Mouse (Mus musculus) gastrocnemius, adult 2 months (tissue): ENCODE measurements at regions not wholly inside any gene's neighbourhood (a gene's known extent, or its start where the extent isn't known, plus 50 kb on each side); places are given as distances from the start of the nearest gene placed in this dataset.

ENCODE experiments used
- DNase-seq: peaks from one replicate; pipeline ENCODE4 v3.0.0; 2022
- H3K27ac ChIP-seq: fragments of 200-600 bp; 2 replicates; pipeline ENCODE4 v1.8.1; 2022; ENCODE audit warnings: mild to moderate bottlenecking
- H3K4me3 ChIP-seq: fragments of 200-600 bp; 2 replicates; pipeline ENCODE4 v1.8.1; 2022; ENCODE audit warnings: mild to moderate bottlenecking, moderate library complexity
- CTCF ChIP-seq: fragments of 200-600 bp; IDR thresholded peaks from 2 replicates; pipeline ENCODE4 v1.8.1; 2022; ENCODE audit warnings: antibody characterized with exemption, mild to moderate bottlenecking, moderate library complexity
- intact Hi-C: fragments of 180-260 bp; cut with DNase I; formaldehyde crosslinking; loops from one replicate; pipeline ENCODE4 v1.15.1; 2025

GRCm38 (mm10) chr13:90777123-90777951 is 127.8 kb downstream of the Atp6ap1l start:
- intact Hi-C loops: no loop called here
- H3K4me3 ChIP-seq: no peak overlapping the region
- TF ChIP-seq CTCF: no peak
- no peak for DNase-seq
- no peak overlapping the region for H3K27ac ChIP-seq

GRCm38 (mm10) chr13:90762154-90762553 is 143.0 kb downstream of the Atp6ap1l start:
- intact Hi-C loops: no loop called here
- no peak for DNase-seq
- TF ChIP-seq CTCF: no peak
- no peak overlapping the region for H3K4me3 ChIP-seq
- H3K27ac ChIP-seq: no peak overlapping the region

DNA sequence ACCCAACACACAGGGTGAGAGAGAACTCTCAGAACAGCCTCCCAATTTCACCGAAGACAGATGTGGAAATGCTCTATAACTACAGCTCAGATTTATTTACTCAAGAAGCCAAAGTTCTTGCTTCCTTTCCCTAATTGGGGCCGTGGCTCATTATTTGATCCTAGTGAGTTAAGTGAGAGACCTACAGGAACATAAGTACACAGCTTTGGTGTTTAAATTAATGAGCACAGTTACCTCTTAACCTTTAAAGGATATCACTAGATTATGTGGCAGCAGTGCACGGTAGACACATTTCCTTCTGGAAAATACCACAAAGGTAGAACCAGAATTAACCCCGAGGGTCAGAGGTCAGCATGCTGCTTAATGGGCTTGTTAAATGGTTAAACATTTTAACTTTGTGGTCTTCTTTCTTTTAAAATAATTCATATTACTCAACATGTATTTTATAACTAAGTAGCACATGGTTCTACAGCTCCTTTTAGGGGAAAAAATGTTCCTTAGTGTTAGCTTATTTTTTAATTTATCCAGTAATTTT is 144.6 kb downstream of the Atp6ap1l start:
- Histone ChIP-seq H3K4me3 (no peak overlapping the region), H3K27ac (no peak overlapping the region)
- intact Hi-C loops: no loop called here
- no peak for TF ChIP-seq CTCF
- DNase-seq: no peak

- intact Hi-C loops: no loop called here
- Histone ChIP-seq H3K27ac (no peak overlapping the region), H3K4me3 (no peak overlapping the region)
- no peak for TF ChIP-seq CTCF
- DNase-seq: no peak
These were observed 150.7 kb downstream of the Atp6ap1l start for GRCm38 (mm10) chr13:90754451-90754850.

DNA sequence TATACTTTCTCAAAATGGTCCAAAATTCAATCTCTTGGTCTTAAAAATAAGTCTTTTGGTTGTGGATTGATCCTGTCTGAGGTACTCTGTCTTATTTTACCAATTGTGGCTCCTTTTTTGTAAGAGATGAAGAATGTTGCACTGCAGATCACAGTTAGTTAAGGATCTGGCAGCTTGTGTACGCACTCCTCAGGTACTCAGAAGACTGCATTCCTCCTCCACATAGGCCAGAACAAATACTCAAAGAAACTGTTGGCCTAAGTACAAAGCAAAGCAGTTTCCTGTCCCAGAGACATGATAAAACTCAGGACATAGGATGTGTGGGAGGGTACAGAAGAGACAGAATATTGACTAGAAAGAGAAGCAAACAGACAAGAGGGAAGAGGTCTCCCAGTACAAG is 155.4 kb downstream of the Atp6ap1l start:
- no peak for TF ChIP-seq CTCF
- no peak overlapping the region for H3K27ac ChIP-seq
- intact Hi-C loops: no loop called here
- no peak for DNase-seq
- H3K4me3 ChIP-seq: no peak overlapping the region

- H3K27ac ChIP-seq: no peak overlapping the region; the same call in 1 of the 2 replicates
- intact Hi-C loops: no loop called here
- DNase-seq: no peak
- no peak overlapping the region for H3K4me3 ChIP-seq
- no peak for TF ChIP-seq CTCF
These were observed 160.1 kb downstream of the Atp6ap1l start for GRCm38 (mm10) chr13:90745063-90745462.

DNA sequence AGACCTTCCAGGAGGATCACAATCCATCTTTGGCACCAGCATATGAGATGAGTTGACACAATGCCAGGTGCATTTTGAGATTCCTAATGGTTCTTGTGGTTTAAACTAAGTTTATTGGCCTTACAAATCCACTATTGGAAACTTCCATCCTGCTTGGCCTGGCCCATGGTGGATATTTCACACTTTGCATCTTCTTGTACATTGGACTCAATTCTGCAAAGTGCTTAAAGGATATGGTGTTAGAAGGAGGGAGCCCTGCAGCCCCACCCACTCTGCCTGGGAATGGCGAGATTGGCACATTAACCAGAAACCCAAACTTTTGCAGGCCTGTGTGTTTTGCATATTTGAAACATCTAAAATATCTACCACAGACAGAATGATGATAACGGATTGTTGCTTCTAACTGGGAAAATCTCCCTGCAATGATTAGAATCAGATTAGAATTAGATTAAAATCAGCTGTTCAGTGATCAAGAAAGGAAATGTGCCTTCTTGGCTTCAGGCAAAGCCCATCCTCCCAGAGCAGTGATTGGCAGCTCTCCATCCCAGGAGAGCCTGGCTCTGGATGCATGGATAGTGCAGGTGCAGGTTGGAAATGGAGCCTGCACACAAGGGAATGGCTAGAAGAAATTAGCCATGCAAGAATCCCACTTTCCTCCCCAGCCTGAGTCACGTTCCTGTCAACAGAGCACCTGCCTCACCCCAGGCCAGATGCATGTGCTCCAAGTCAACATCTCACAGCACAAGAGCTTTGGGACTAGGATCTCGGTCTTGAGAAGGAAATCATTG is 162.3 kb downstream of the Atp6ap1l start:
- DNase-seq: peak; percentile 15
- no peak for TF ChIP-seq CTCF
- intact Hi-C loops: no loop called here
- no peak overlapping the region for H3K27ac ChIP-seq
- no peak overlapping the region for H3K4me3 ChIP-seq

GRCm38 (mm10) chr13:90739797-90740196 is 165.4 kb downstream of the Atp6ap1l start:
- intact Hi-C loops: no loop called here
- H3K27ac ChIP-seq: no peak overlapping the region
- no peak for TF ChIP-seq CTCF
- no peak overlapping the region for H3K4me3 ChIP-seq
- DNase-seq: no peak

- no peak for TF ChIP-seq CTCF
- no peak for DNase-seq
- no peak overlapping the region for H3K27ac ChIP-seq
- intact Hi-C loops: no loop called here
- no peak overlapping the region for H3K4me3 ChIP-seq
These were observed 166.6 kb downstream of the Atp6ap1l start for GRCm38 (mm10) chr13:90738513-90738912.

- no peak overlapping the region for H3K4me3 ChIP-seq
- no peak for TF ChIP-seq CTCF
- intact Hi-C loops: no loop called here
- no peak overlapping the region for H3K27ac ChIP-seq
- no peak for DNase-seq
These were observed 171.9 kb downstream of the Atp6ap1l start for GRCm38 (mm10) chr13:90733265-90733664.

DNA sequence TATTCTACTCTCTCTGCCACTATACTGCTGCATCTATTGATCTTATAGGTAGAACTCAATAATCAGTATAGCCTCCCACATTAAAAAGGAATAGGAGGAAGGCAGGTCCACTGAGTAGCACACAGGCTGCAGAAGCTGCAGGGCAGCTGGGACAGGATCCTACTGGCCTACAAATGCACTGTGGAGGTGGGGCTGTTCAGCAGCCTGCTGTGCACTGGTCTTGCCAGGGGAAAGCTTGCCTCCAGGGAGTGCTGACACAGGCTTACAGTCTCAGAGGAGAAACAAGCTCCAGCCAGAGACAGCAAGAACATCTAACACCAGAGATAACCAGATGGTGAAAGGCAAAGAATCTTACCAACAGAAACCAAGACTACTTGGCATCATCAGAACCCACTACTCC is 176.1 kb downstream of the Atp6ap1l start:
- Histone ChIP-seq H3K4me3 (no peak overlapping the region), H3K27ac (no peak overlapping the region)
- peak; percentile 43 for DNase-seq
- TF ChIP-seq CTCF: no peak
- intact Hi-C loops: no loop called here

GRCm38 (mm10) chr13:90727816-90728215 is 177.3 kb downstream of the Atp6ap1l start:
- no peak overlapping the region for H3K4me3 ChIP-seq
- no peak for DNase-seq
- TF ChIP-seq CTCF: no peak
- intact Hi-C loops: no loop called here
- H3K27ac ChIP-seq: no peak overlapping the region
